Mouse (Mus musculus): Measurements from ENCODE around the gene Vmn1r64.
"Not testable (repeated sequence)": the region's sequence is repeated elsewhere in the genome, so short reads cannot be mapped to it uniquely, and the experiment has no call there.

DNA sequence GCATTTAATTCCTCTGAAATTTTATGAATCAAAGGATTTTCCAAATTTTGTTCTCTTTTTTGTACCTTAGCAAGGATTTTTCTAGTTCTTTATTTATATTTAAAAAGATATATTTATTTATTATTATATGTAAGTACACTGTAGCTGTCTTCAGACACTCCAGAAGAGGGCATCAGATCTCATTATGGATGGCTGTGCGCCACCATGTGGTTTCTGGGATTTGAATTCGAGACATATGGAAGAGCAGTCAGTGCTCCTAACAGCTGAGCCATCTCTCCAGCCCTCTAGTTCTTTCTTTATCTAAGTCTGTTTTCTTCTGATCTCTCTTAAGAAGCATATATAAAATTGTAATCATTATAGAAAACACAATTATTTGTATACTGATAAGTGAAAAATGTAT, 12.9 kb upstream of the Vmn1r64 start:
- not testable (repeated sequence) for TF ChIP-seq POLR2A (IDR thresholded peaks at IDR 0.05; ENCODE audit: insufficient read length, low read depth); SRF (IDR thresholded peaks at IDR 0.05; ENCODE audit: control insufficient read depth, insufficient read length, low read depth); USF1 (IDR thresholded peaks at IDR 0.05; ENCODE audit: low read depth); MYOG (IDR thresholded peaks at IDR 0.05; ENCODE audit: control insufficient read depth in 1 of 3, insufficient read depth in 1 of 3, insufficient read length in 2 of 3, low read depth in 2 of 3); POLR2AphosphoS2 (IDR thresholded peaks at IDR 0.05; ENCODE audit: insufficient read length, low read depth); TCF3 (IDR thresholded peaks at IDR 0.05; ENCODE audit: insufficient read length, low read depth); MAX (IDR thresholded peaks at IDR 0.05; ENCODE audit: low read depth); CEBPB (IDR thresholded peaks at IDR 0.05; ENCODE audit: insufficient read depth, poor library complexity, severe bottlenecking); E2F4 (IDR thresholded peaks at IDR 0.05; ENCODE audit: insufficient read depth); TCF12 (IDR thresholded peaks at IDR 0.05; ENCODE audit: insufficient read depth, poor library complexity, severe bottlenecking); MYOD1 (IDR thresholded peaks at IDR 0.05; ENCODE audit: control insufficient read depth in 1 of 3, insufficient read length in 2 of 3, low read depth in 2 of 3)

Measured in myocyte (in vitro differentiated cells).